Mouse (Mus musculus) c-Kit-positive CD71-negative TER-119-negative erythroid progenitor cells, embryonic 14.5 days (primary cell): Measurements from ENCODE around the gene Add2.

Source experiments
- DNase-seq: peaks from one replicate; pipeline ENCODE4 v3.0.0-alpha.2; 2013; ENCODE audit warnings: low read depth

The Add2 gene

GRCm38 (mm10) chr6:86079323-86079722, 50.8 kb downstream of the Add2 start:
- no peak for DNase-seq

- peak; percentile 38 for DNase-seq
Measured at GRCm38 (mm10) chr6:86085518-86085917, 57.0 kb downstream of the Add2 start.

- no peak for DNase-seq
Measured at GRCm38 (mm10) chr6:86086851-86087571, 58.5 kb downstream of the Add2 start.

GRCm38 (mm10) chr6:86087813-86088212, 59.3 kb downstream of the Add2 start:
- no peak for DNase-seq

GRCm38 (mm10) chr6:86094202-86094838, 65.8 kb downstream of the Add2 start:
- no peak for DNase-seq

GRCm38 (mm10) chr6:86095518-86095917, 67.0 kb downstream of the Add2 start:
- no peak for DNase-seq

- no peak for DNase-seq
Measured at GRCm38 (mm10) chr6:86096733-86097132, 68.3 kb downstream of the Add2 start.

GRCm38 (mm10) chr6:86097155-86097554, 68.7 kb downstream of the Add2 start:
- no peak for DNase-seq

GRCm38 (mm10) chr6:86099003-86099402, 70.5 kb downstream of the Add2 start:
- no peak for DNase-seq

- no peak for DNase-seq
Measured at GRCm38 (mm10) chr6:86101451-86101850, 73.0 kb downstream of the Add2 start.

- no peak for DNase-seq
Measured at GRCm38 (mm10) chr6:86102874-86103273, 74.4 kb downstream of the Add2 start.

- no peak for DNase-seq
Measured at GRCm38 (mm10) chr6:86103614-86104013, 75.1 kb downstream of the Add2 start.

GRCm38 (mm10) chr6:86104719-86105118, 76.2 kb downstream of the Add2 start:
- no peak for DNase-seq

GRCm38 (mm10) chr6:86106045-86106444, 77.6 kb downstream of the Add2 start:
- DNase-seq = no peak

- no peak for DNase-seq
Measured at GRCm38 (mm10) chr6:86107101-86107500, 78.6 kb downstream of the Add2 start.

GRCm38 (mm10) chr6:86115843-86116242, 87.4 kb downstream of the Add2 start:
- DNase-seq = no peak

GRCm38 (mm10) chr6:86123057-86123456, 94.6 kb downstream of the Add2 start:
- DNase-seq = no peak

- no peak for DNase-seq
Measured at GRCm38 (mm10) chr6:86125761-86126160, 97.3 kb downstream of the Add2 start.

- DNase-seq = peak; percentile 31
Measured at GRCm38 (mm10) chr6:86126953-86127581, 98.6 kb downstream of the Add2 start.

GRCm38 (mm10) chr6:86128504-86128903, 100.0 kb downstream of the Add2 start:
- peak; percentile 29 for DNase-seq

- DNase-seq = peak; percentile 28
Measured at GRCm38 (mm10) chr6:86129872-86130498, 101.5 kb downstream of the Add2 start.

GRCm38 (mm10) chr6:86133882-86134281, 105.4 kb downstream of the Add2 start:
- no peak for DNase-seq

- no peak for DNase-seq
Measured at GRCm38 (mm10) chr6:86136206-86136605, 107.7 kb downstream of the Add2 start.
